Mouse (Mus musculus) megakaryocyte, embryonic 14.5 days (primary cell): Measurements from ENCODE around the gene Dcxr.
"Not testable (repeated sequence)": the region's sequence is repeated elsewhere in the genome, so short reads cannot be mapped to it uniquely, and the experiment has no call there.

Source experiments
- FLI1 ChIP-seq: IDR thresholded peaks from 2 replicates; pipeline ENCODE4 v1.6.1; 2012; ENCODE audit warnings: low read length, inconsistent platforms, mixed read lengths
- GATA1 ChIP-seq: IDR thresholded peaks from 3 replicates; pipeline ENCODE4 v1.6.1; 2012; ENCODE audit warnings: mixed read lengths, low read length, inconsistent platforms, borderline replicate concordance

DNA sequence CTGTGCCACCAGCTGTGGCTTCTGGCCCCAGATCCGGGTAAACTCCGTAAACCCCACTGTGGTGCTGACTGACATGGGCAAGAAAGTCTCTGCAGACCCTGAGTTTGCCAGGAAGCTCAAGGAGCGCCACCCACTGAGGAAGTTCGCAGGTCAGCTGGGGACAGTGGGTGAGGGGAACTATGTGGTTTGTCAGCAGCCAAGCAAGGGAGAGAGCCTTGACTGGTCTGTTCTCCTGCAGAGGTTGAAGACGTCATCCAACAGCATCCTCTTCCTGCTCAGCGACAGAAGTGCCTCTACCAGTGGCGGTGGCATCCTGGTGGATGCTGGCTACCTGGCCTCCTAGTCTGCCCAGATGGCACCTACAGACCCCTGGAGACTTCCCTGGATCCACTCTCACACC is 39.9 kb upstream of the Dcxr start:
- TF ChIP-seq GATA1, FLI1: not testable (repeated sequence)
